Mouse (Mus musculus): ENCODE data around the gene Nod2. TPM values are rescaled to one million over a fixed set of nuclear protein-coding genes. Genes with fewer than 3 reads are reported as not detected.

Gene Nod2
- total and polyA plus RNA-seq, 3 experiments: 1.1 to 1.9 (median 1.5) TPM

- Histone ChIP-seq H3K27me3 (ENCODE audit: control insufficient read depth, insufficient read depth, low read length) (no peaks in the 10 kb centered on the region), H3K27ac (peak overlapping the region; percentile 73), H3K9ac (ENCODE audit: low read depth, low read length) (peak overlapping the region; percentile 80), H3K79me2 (replicated peaks; ENCODE audit: control insufficient read depth, insufficient read depth, low read length) (no peaks in the 10 kb centered on the region), H3K4me1 (ENCODE audit: control insufficient read depth, insufficient read depth, low read length) (peaks cover 9% of the 10 kb centered on the region), H3K4me3 (peak overlapping the region; percentile 47), H3K36me3 (ENCODE audit: control insufficient read depth, insufficient read depth, low read length) (no peaks in the 10 kb centered on the region)
- WGBS: 38% methylated on average over 105 of the region's 105 CpGs
- peak; percentile 78 to 85 for DNase-seq
- intact Hi-C loops (cut with DNase I): no loop called here
- TF ChIP-seq CTCF (IDR thresholded peaks at IDR 0.05): peak; percentile 27
- TF ChIP-seq EP300 (IDR thresholded peaks at IDR 0.05; ENCODE audit: insufficient read depth, low read depth, low read length): no peak
- TF ChIP-seq POLR2A (IDR thresholded peaks at IDR 0.05; ENCODE audit: insufficient read depth, low read depth, low read length): peak; percentile 26; the same call in 1 of the 2 replicates
Measured at GRCm38 (mm10) chr8:88627265-88627991, 19.7 kb upstream of the Nod2 start.

- Histone ChIP-seq H3K4me1 (ENCODE audit: control insufficient read depth, insufficient read depth, low read length) (peaks cover 13% of the 10 kb centered on the region), H3K27me3 (ENCODE audit: control insufficient read depth, insufficient read depth, low read length) (no peaks in the 10 kb centered on the region), H3K4me3 (peak overlapping the region; percentile 47; the same call in 1 of the 2 replicates), H3K79me2 (replicated peaks; ENCODE audit: control insufficient read depth, insufficient read depth, low read length) (no peaks in the 10 kb centered on the region), H3K27ac (peak overlapping the region; percentile 73), H3K9ac (ENCODE audit: low read depth, low read length) (no peak overlapping the region), H3K36me3 (ENCODE audit: control insufficient read depth, insufficient read depth, low read length) (no peaks in the 10 kb centered on the region)
- TF ChIP-seq EP300 (IDR thresholded peaks at IDR 0.05; ENCODE audit: insufficient read depth, low read depth, low read length) (no peak), POLR2A (IDR thresholded peaks at IDR 0.05; ENCODE audit: insufficient read depth, low read depth, low read length) (no peak), CTCF (IDR thresholded peaks at IDR 0.05) (no peak)
- WGBS: 79% methylated on average over 14 of the region's 14 CpGs
- no peak for DNase-seq
- intact Hi-C loops (cut with DNase I): loop anchor here (1.0 kb wide), 1 partner anchor 67 kb away; no protein-coding TSS in a partner anchor
Measured at GRCm38 (mm10) chr8:88628001-88628774, 18.9 kb upstream of the Nod2 start.

- Histone ChIP-seq H3K9ac (ENCODE audit: low read depth, low read length) (no peak overlapping the region), H3K4me1 (ENCODE audit: control insufficient read depth, insufficient read depth, low read length) (peaks cover 17% of the 10 kb centered on the region), H3K4me3 (no peak overlapping the region), H3K27ac (no peak overlapping the region; the same call in 1 of the 2 replicates), H3K27me3 (ENCODE audit: control insufficient read depth, insufficient read depth, low read length) (no peaks in the 10 kb centered on the region), H3K36me3 (ENCODE audit: control insufficient read depth, insufficient read depth, low read length) (no peaks in the 10 kb centered on the region), H3K79me2 (replicated peaks; ENCODE audit: control insufficient read depth, insufficient read depth, low read length) (no peaks in the 10 kb centered on the region)
- WGBS: 35% methylated on average over 4 of the region's 4 CpGs
- TF ChIP-seq EP300 (IDR thresholded peaks at IDR 0.05; ENCODE audit: insufficient read depth, low read depth, low read length): peak; percentile 81
- TF ChIP-seq CTCF (IDR thresholded peaks at IDR 0.05): no peak
- intact Hi-C loops (cut with DNase I): loop anchor here (2.0 kb wide), 1 partner anchor 17 kb away; the partner anchor contains the start of gene Nod2
- peak in 1 of 2 experiments; percentile 34 for DNase-seq
Measured at GRCm38 (mm10) chr8:88630225-88630624, 16.9 kb upstream of the Nod2 start.

GRCm38 (mm10) chr8:88631081-88631480 lies 16.0 kb upstream of the Nod2 start:
- no peak overlapping the region for H3K9ac ChIP-seq (ENCODE audit: low read depth, low read length)
- H3K27ac ChIP-seq: no peak overlapping the region
- no peak overlapping the region for H3K4me3 ChIP-seq
- no peaks in the 10 kb centered on the region for H3K79me2 ChIP-seq (replicated peaks; ENCODE audit: control insufficient read depth, insufficient read depth, low read length)
- H3K4me1 ChIP-seq (ENCODE audit: control insufficient read depth, insufficient read depth, low read length): peaks cover 17% of the 10 kb centered on the region
- intact Hi-C loops (cut with DNase I): loop anchor here (2.0 kb wide), 1 partner anchor 16 kb away; the partner anchor contains the start of gene Nod2
- no peak for DNase-seq
- peak; percentile 38 for TF ChIP-seq CTCF (IDR thresholded peaks at IDR 0.05)
- TF ChIP-seq POLR2A (IDR thresholded peaks at IDR 0.05; ENCODE audit: insufficient read depth, low read depth, low read length): no peak
- no peaks in the 10 kb centered on the region for H3K27me3 ChIP-seq (ENCODE audit: control insufficient read depth, insufficient read depth, low read length)
- H3K36me3 ChIP-seq (ENCODE audit: control insufficient read depth, insufficient read depth, low read length): no peaks in the 10 kb centered on the region

- Histone ChIP-seq H3K27me3 (ENCODE audit: control insufficient read depth, insufficient read depth, low read length) (no peaks in the 10 kb centered on the region), H3K27ac (peak overlapping the region; percentile 69), H3K4me3 (no peak overlapping the region), H3K4me1 (ENCODE audit: control insufficient read depth, insufficient read depth, low read length) (peaks cover 17% of the 10 kb centered on the region), H3K9ac (ENCODE audit: low read depth, low read length) (no peak overlapping the region), H3K36me3 (ENCODE audit: control insufficient read depth, insufficient read depth, low read length) (no peaks in the 10 kb centered on the region), H3K79me2 (replicated peaks; ENCODE audit: control insufficient read depth, insufficient read depth, low read length) (no peaks in the 10 kb centered on the region)
- WGBS: 49% methylated on average over 7 of the region's 7 CpGs
- DNase-seq: peak in 1 of 2 experiments; percentile 65
- intact Hi-C loops (cut with DNase I): no loop called here
- TF ChIP-seq EP300 (IDR thresholded peaks at IDR 0.05; ENCODE audit: insufficient read depth, low read depth, low read length): peak; percentile 88
- TF ChIP-seq CTCF (IDR thresholded peaks at IDR 0.05): no peak
- peak; percentile 41; the same call in 1 of the 2 replicates for TF ChIP-seq POLR2A (IDR thresholded peaks at IDR 0.05; ENCODE audit: insufficient read depth, low read depth, low read length)
Measured at GRCm38 (mm10) chr8:88633343-88633765, 13.8 kb upstream of the Nod2 start.

All from heart, adult 2 months (tissue).